Mouse (Mus musculus) c-Kit-positive CD71-positive TER-119-positive erythroid progenitor cells, embryonic 14.5 days (primary cell): Measurements from ENCODE around the gene Cul9.
"Not testable (repeated sequence)": the region's sequence is repeated elsewhere in the genome, so short reads cannot be mapped to it uniquely, and the experiment has no call there.

Experiments
- DNase-seq: peaks from one replicate; pipeline ENCODE4 v3.0.0-alpha.2; 2013; ENCODE audit warnings: low spot score

Cul9 gene

GRCm38 (mm10) chr17:46545813-46546564 is at the start of gene Cul9:
TSS of gene Cul9 (minus strand) at chr17:46546388.
- DNase-seq, result no peak

GRCm38 (mm10) chr17:46595336-46595735 is 49.1 kb upstream of the Cul9 start:
- no peak for DNase-seq

- no peak for DNase-seq
Observed at GRCm38 (mm10) chr17:46594606-46595005, 48.4 kb upstream of the Cul9 start.

- DNase-seq, result no peak
Observed at GRCm38 (mm10) chr17:46593124-46593523, 46.9 kb upstream of the Cul9 start.

GRCm38 (mm10) chr17:46591406-46591805 is 45.2 kb upstream of the Cul9 start:
- no peak for DNase-seq

- DNase-seq, result no peak
Observed at GRCm38 (mm10) chr17:46590439-46590838, 44.3 kb upstream of the Cul9 start.

- no peak for DNase-seq
Observed at GRCm38 (mm10) chr17:46589635-46590314, 43.6 kb upstream of the Cul9 start.

- no peak for DNase-seq
Observed at GRCm38 (mm10) chr17:46588913-46589312, 42.7 kb upstream of the Cul9 start.

GRCm38 (mm10) chr17:46588173-46588572 is 42.0 kb upstream of the Cul9 start:
- DNase-seq, result no peak

GRCm38 (mm10) chr17:46586327-46586726 is 40.1 kb upstream of the Cul9 start:
- DNase-seq, result no peak

- no peak for DNase-seq
Observed at GRCm38 (mm10) chr17:46578650-46579049, 32.5 kb upstream of the Cul9 start.

GRCm38 (mm10) chr17:46576070-46576469 is 29.9 kb upstream of the Cul9 start:
- no peak for DNase-seq

GRCm38 (mm10) chr17:46574535-46574934 is 28.3 kb upstream of the Cul9 start:
- no peak for DNase-seq

- no peak for DNase-seq
Observed at GRCm38 (mm10) chr17:46571005-46571404, 24.8 kb upstream of the Cul9 start.

GRCm38 (mm10) chr17:46559146-46559545 is 13.0 kb upstream of the Cul9 start:
- no peak for DNase-seq

- no peak for DNase-seq
Observed at GRCm38 (mm10) chr17:46558151-46558550, 12.0 kb upstream of the Cul9 start.

GRCm38 (mm10) chr17:46557321-46557720 is 11.1 kb upstream of the Cul9 start:
- DNase-seq, result not testable (repeated sequence)

GRCm38 (mm10) chr17:46556584-46556945 is 10.4 kb upstream of the Cul9 start:
- peak; percentile 39 for DNase-seq

- DNase-seq, result peak; percentile 96
Observed at GRCm38 (mm10) chr17:46555673-46556583, 9.7 kb upstream of the Cul9 start, which contains the start of gene Srf. TSS of gene Srf (minus strand) at chr17:46556175.

GRCm38 (mm10) chr17:46554977-46555672 is 8.9 kb upstream of the Cul9 start:
- DNase-seq, result no peak

- DNase-seq, result peak; percentile 33
Observed at GRCm38 (mm10) chr17:46554646-46554976, 8.4 kb upstream of the Cul9 start.

GRCm38 (mm10) chr17:46553926-46554325 is 7.7 kb upstream of the Cul9 start:
- no peak for DNase-seq
